Mouse (Mus musculus) spleen, postnatal 36 days (tissue): ENCODE data around the gene Etnk2.

Experiments used
- DNase-seq, 2 experiments: peaks; one replicate each; pipeline ENCODE4 v3.0.0; 2022; ENCODE audit warnings: low spot score in 2 of 2, mixed read lengths in 1 of 2

Gene Etnk2

DNA sequence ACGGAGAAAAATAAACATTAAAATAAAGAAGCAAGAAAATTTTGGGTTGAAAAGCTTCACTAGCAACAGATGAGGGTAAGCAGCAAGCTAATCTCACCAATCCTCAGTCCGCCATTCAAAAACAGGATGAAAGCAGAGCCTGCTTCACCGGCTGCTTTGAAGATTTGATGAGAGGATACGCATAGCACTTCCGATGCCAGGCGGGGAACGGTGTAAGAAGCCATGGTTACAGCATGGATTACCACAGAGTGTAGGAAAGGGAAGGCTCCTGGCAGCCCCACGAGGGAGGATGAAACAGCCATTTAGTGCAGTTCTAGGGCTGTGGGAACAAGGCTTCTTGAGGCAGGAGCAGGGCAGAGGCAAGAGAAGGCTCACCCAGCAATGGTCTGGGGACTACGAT, 11.6 kb upstream of the Etnk2 start:
- DNase-seq, result no peak

DNA sequence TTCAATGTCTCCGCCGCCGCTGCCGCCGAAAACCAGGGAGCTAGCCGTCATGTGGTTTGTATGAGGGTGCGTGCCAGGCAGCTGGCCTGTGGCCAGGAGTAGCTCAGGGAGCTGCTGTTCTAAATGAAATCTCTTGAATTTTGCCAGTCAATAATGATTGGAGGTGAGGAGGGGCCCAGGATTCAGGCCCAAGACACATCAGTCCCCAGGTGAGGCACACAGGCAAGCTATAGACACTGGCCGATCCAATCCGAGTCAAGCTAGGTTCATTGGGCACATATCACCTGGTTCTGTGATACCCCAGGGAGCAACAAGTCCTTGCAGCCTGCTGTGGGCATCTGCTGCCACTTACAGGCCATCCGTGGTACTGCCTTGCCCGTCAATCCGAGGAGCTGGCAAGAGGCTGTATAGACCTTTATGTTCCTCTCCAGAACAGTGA, 10.0 kb upstream of the Etnk2 start:
- DNase-seq, result peak; percentile 74

DNA sequence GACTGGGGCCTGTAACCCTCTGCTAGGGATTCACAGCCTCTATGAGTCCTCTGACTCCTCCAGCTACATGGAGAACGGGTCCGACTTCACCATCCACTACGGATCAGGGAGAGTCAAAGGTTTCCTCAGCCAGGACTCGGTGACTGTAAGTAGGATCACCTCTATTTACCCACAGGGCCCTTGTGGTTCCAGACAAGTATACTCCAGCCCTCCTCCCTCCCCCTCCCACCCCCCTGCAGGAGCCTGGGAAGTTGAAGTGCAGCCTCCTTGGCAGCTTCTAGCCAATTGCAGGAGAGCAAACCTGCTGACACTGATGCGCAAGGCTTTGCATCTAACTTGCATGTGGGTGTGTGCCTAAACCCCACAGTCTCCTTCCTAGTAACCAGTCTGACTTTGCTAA, 7.9 kb upstream of the Etnk2 start:
- DNase-seq, result no peak

DNA sequence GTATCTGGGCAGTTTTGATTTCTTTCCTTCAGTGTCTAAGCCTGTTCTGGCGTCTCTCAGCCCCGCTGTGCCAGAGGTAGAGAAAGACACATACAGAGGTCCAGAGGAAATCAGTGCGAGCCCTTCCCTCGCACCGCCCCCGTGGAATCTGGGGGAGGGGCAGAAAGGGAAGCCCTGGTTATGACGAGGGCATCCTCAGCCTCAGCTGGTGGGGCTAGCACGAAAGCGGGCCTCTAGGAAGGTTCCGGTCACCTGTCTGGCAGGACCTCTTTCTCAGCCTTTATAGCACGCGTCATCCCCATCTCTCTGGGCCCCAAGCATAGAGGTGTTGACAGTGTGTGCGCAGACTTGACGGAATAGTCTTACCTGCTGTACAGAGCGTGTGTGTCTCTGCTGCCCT, 7.5 kb upstream of the Etnk2 start:
- no peak for DNase-seq

DNA sequence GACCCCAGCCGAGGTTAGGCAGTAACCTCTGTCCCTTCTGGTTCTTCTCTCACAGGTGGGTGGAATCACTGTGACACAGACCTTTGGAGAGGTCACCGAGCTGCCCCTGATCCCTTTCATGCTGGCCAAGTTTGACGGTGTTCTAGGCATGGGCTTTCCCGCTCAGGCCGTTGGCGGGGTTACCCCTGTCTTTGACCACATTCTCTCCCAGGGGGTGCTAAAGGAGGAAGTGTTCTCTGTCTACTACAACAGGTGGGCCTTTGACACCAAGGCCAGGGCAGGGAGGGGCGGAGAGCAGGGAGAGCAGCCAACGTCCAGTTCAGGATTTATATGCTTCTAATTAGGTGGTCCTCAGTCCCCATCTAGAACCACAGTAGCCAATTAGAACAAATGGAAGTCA, 7.0 kb upstream of the Etnk2 start:
- DNase-seq, result peak; percentile 74 to 76

DNA sequence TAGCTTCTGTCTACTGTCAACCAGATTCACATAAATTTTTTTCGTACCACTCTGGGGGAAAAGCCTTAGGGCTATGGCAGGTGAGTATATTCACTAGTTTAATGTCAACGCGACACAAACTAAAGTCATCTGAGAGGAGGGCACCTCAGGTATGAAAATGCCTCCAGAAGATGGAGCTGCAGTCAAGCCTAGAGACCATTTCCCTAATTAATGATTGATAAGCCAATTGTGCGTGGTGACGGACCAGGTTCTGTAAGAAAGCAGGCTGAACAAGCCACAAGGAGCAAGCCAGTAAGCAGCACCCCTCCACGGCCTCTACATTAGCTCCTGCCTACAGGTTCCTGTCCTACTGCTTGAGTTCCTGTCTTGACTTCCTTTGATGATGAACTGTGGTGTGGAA, 2.4 kb upstream of the Etnk2 start:
- DNase-seq, result no peak

DNA sequence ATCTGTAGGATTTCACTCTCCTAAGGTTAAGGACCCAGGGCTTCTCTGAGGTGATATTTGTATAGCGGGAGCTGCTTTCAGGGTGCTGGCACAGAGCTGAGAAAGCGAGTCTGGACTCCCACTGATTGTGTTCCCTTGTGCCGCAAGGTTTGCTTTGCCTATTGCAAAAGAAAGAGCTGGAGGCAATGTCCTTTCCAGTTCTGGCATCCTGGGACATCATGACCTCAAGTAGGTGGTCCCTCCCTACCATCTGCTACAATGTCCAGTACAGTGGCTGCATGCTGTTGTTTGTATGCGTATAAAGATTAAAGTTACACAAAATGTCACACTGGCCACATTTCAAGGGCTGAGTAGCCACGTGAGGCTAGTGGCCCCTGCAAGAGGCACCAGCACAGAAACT, 1.3 kb upstream of the Etnk2 start:
- DNase-seq, result no peak

DNA sequence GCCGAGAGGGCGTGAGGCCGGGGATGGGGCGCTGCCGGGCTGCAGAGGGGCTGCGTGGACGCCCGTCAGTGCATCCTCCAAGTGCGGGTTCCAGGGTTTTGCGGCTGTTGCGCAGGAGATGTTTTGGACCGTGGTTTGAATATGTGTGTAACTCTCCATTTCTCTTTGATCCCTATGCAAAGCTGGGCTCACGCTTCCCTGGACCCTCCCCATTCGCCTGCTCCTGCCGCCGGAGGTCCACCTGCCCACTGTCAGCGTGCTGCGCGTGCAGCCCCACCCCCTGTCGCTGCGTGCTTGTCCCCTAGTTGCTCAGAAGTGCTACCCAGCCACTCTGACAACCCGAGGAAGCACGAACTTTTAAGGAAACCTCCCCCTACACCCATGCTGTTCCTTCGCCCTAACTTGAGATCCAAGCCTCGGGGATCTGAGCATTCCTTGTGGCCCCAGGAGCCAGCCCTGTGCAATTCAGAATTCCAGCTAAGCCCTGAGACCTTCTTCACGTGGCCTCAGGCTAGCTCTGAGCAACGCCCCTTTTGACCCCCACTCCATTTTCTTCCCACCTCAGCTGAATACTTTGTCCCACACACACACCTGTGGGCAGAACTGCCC, 754 bp downstream of the Etnk2 start:
- no peak for DNase-seq

DNA sequence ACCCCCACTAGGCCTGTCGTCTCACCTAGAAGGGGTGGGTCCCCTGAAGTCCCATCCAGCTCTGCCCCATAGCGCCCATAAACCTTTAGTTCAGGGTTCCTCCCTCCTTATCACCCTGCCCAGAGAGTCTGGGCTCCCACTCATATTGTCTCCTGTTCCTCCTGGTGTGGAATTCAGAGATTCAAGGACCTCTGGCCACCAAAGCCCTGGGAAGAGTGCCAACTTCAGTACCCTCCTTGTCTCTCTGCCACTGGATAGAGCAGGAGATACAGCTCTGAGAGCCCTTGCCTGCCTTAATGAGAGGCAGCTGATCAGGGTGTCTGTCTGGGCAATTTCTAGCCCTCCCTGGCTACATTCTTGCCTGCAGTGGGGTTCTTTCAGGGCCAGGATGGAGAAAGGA, 1.5 kb downstream of the Etnk2 start:
- no peak for DNase-seq

DNA sequence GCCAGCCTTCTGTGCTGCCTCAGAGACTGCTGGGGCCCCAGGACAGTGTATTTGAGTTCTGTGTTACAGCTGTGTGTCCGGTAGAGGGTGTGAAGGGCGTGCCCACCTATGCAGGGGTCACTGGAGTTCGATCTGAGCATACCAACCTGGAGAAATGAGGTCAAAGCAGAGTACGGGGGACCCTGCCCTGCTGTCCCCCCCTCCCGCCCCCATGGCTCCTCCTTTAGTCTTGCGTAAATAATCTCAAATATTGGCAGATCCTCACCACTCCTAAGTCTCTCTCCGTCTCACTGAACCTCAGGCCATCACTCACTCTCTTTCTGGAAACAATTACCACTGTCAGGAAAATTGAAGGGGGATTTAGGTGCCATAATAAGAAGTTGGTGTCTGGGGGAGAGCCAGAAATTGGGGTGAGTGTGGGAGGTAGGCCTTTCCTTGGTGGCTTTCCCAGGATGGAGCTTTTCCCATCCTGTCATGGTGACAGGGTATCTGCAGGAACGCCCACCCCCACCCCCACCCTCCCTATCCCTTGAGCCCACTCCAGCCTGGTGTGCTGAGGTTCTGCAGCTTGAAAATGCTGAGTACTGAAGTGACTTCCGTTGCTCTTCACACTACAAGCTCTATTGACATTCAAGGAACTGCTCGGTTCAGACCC, 3.7 kb downstream of the Etnk2 start:
- DNase-seq, result no peak

DNA sequence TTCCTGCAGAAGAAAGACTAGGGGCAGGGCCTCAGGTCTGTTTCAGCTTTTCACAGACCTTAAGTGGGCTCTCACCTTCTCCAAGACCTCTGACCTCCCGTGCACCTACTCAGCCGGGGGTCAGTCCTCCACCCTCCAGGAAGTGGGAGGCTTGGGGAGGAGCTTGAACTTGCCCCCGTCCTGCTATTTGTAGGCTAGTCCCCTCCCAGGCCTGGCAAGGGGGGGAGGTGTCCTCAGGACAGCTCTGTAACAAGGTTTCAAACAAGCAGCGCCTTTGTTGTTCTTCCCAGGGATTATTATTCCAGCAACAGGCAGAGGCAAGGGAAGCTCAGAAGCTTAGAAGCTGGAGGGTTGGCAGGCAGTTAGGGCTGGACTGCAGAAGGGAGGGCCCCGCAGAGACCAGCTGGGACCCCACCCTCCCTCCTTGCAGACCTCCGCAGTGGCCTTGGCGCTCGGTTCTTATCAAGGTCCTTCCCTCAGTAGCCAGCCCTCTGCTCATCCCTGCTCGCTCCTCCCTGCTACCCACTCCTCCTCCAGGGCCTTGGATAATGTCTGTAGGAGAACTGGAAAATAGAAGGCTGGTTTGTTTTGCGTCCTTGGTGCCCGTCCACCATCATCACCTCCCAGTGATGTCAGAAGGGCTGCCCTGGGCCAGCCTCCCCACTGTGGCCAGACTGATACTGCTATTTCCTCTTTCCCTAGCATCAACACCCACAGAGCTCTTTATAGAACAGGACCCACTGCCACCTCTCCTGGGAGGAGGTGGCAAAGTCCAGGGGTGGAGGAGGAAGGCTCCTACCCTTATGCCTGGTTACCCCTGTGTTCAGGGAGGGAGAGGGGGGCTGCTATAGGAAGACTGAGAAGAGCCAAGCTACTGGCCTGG, 4.5 kb downstream of the Etnk2 start:
- DNase-seq, result no peak

DNA sequence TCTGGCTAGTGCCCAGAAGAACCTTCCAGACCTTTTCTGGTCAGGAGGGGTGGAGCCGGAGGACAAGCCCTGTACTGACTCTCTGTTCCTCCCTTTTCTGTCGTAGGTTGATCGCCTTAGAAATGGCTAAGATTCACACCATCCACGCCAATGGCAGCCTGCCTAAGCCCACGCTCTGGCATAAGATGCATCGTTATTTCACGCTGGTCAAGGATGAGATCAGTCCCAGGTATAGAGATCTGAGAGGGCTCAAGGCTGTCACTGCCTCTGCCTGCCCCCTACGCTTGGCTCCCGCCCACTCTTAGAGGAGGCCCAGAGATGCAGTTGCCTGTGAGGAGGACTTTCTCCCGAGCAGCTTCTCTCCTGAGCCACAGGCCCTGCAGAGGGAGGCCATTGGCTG, 5.3 kb downstream of the Etnk2 start:
- DNase-seq, result no peak

DNA sequence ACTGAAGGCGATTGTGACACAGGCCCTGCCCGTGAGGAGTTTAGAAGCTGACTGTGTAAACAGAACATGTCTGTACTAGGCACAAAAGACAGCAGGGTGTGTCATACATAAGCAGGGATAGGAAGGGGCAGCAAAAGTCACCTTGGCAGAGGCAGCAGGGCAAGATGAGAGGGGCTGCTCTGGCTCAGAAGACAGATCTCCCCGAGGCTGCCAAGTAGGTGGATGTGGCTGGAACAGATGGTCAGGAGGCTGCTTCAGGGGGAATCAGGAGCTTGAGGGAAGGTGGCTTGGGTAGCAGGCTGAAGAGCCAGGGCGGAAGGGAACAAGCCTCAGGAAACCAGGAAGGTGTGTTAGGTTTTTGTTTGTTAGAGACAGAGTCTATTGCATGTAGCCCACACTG, 7.0 kb downstream of the Etnk2 start:
- DNase-seq, result no peak

DNA sequence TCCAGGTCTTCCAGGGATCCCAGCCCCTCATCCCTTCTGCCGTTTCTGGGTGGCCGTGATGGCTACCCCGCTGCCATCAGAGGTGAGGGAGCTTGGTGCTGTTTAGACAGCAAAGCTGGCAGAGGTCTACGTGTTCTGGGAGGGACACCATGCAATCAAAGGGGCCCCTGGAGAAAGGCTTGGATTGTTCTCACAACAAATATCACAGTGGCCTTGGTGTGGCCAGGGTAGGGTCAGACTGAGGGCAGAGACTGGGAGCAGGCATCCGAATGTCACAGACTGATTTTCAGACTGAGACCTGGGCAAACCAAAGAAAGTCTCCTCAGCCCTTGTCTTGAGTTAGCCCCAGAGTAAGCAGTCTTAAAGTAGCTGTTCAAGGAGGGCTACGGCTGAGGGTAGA, 8.1 kb downstream of the Etnk2 start:
- DNase-seq, result no peak

DNA sequence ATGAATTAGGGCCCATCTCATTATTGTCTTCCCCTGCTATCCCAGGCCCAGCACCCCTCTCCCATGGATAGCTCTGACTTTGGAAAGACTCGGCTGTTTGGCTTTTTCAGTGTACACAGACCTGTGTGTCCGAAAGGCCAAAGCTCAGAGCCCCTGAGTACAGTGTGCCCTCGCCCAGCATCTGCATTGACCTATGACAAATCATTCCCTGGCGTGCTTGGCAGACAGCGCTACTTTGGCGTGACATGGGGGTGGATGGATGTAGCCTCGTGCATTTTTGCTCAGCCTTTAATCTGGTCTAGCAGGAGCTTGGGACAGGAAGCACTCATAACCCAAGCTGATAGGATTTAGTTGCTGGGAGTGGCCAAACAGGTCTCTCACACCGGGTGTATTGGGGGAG, 8.7 kb downstream of the Etnk2 start:
- no peak for DNase-seq

DNA sequence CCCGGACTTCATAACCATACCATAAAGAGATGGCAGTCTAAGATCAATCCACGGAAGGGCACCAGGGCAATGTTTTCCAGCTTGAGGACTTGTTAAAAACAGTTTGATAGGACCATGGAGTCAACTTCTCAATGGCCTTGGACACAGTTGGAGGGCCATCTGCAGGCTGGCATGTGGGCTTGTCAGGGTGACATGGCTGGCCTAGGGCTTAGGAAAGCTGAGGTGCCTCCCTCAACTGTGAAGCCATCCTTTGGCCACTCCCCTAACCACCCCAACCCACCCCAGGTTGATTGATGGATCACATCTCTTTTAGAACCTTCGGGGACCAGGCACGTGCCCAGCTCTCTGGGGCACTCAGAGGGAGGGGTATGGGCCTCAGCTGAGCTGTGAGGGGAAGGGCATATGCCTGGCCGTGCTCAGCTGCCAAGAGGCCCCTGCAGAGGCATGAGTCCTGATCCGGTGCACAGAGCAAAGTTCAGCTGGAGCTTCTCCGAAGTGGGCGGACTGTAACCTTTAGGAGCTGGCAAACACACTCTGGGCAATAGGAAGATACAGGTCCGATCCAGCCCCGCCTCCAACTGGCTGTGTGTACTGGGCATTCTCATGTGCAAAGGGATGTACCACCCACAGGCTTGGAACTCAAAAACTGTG, 12.4 kb downstream of the Etnk2 start:
- DNase-seq, result no peak

DNA sequence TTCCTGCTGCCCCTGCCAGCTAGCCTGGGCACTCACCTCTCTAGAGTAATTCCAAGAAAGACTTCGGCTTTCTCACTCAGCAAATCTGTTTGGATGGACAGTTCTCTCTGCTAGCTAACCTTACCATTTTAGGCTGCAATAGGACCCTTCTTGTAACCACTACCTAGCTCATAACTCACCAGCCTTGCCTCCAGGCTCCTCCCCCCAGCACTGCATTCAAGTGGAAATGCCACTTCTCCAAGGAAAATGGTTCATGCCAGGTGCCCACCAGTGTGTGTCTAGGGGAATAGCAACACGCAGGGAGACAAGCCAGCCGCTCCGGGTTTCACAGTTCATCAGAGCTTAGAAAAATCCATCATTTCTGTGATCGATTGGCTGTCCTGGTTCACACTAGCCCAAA, 14.2 kb downstream of the Etnk2 start:
- DNase-seq, result no peak

DNA sequence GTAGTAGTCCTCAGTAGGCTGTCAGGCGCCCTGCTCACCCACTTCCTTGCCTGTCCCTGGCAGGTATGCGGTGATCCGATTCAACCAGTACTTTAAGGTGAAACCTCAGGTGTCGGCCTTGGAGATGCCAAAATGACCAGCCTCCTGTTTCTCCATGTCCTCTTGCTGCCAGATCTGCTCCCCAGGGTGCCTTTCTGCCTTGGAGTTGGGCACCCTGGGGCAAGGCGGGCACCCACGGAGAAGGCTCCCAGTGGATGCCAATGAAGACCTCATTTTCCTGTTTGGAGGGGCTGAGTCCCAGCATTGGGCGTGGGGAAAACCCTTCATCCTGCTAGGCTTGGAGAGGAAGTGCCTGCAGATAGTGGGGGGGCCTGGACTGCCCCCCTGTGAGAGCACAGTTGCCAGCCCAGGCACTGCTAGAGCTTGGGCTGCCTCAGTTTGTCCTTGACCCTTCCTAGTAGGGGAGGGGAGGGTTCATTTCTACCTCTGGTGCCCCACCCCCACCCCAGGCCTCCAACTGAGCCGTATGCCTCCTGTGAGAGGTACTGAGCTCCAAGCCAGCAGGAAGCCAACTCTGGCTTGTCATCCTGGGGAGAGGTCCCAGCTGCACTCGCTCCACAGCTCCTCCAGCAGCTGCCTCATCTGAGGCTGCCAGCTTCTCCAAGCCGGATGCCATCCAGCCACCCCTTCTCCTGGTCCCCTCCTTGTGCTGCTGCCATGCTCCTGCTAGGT, 16.0 kb downstream of the Etnk2 start:
- DNase-seq, result no peak

DNA sequence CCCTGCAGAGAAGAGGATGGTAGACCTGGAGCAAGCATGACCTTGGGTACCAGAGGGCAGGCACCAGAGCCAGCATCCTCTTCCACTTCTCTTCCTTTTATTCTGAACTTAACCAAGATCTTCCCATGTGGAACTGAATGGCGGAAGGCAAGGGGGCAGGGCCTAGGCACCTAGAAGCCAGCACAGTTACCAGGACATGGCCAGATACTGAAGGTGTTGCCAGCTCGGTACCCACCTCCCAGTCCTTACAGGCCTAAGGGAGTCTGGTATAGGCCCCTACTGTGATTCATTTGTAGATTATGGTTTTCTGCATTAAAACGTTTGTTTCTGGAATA, 16.6 kb downstream of the Etnk2 start:
- no peak for DNase-seq

DNA sequence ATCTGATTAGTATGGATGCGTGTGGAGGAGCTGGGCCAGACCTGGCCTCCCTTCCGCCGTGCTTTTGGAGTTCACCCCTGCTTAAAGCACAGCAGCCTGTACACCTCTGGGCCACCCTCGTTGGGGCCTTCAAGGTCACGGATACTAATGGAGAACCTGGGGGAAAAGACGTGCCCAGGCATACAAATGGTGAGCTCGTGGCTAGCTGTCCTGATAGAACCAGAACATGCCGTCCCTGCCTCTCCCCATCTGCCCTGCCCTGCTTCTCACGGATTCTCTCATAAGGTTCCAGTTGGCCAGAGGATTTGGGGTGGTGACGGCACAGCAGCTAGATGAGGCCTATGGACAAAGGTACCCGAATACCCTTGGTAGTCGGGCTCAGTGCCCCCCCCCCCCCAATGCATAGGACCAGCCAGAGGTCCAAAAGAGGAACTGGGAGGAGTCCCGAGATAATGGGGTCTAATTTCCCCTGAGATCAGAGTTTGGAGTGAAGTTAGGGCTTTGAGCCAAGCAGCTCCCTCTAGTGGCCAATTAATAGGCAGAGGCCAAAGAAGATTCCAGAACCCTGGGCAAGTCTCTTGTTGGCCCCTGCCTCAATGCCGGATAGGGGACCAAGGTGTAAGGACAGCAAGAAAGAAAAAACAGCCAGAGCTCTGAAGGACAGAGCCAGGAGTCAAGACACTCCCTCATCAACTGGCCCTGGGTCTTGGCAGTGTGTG, 17.1 kb downstream of the Etnk2 start:
- DNase-seq, result peak in 1 of 2 experiments; percentile 19

DNA sequence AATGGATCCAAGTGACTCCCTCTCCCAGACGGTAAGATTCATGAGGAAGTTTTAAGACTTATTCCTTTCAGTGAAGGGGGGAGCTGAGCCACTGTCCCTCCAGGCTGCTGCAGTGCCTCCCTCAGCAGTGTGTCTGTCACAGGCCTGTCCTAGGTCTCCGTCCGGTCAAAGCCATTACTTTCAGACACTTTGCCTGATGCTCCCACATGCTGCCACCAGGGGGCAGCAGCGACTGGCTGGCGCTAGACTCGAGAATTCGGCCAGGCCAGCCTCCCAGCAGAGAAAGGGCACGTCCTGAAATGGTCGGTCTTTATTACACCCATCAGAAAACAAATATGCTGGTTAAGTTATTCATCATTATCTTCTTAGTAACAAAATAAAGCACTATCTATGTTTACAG, 18.6 kb downstream of the Etnk2 start:
- DNase-seq, result no peak
